Mouse (Mus musculus) layer of hippocampus, adult 9-11 months (tissue): Measurements from ENCODE around the gene Supt6.

Experiments used
- DNase-seq: peaks from one replicate; pipeline ENCODE4 v3.0.0; 2022

The Supt6 gene

DNA sequence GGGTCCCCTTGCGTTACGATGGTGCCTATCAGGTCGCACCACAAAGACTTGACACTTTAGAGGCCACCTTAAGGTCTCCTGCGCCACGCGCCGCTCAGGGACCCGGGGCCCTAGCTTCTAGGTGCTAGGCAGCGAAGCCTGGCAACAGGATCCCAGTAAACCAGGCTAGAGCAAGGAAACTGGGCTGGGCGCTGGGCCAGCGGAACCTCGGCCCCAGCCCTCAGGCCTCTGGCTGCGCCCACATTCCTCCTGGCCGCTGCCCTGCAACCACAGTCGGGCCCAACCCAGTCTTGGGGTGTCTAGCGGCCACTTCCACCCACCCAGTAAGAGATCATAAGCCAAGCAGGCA is 80.1 kb downstream of the Supt6 start:
- DNase-seq: no peak

DNA sequence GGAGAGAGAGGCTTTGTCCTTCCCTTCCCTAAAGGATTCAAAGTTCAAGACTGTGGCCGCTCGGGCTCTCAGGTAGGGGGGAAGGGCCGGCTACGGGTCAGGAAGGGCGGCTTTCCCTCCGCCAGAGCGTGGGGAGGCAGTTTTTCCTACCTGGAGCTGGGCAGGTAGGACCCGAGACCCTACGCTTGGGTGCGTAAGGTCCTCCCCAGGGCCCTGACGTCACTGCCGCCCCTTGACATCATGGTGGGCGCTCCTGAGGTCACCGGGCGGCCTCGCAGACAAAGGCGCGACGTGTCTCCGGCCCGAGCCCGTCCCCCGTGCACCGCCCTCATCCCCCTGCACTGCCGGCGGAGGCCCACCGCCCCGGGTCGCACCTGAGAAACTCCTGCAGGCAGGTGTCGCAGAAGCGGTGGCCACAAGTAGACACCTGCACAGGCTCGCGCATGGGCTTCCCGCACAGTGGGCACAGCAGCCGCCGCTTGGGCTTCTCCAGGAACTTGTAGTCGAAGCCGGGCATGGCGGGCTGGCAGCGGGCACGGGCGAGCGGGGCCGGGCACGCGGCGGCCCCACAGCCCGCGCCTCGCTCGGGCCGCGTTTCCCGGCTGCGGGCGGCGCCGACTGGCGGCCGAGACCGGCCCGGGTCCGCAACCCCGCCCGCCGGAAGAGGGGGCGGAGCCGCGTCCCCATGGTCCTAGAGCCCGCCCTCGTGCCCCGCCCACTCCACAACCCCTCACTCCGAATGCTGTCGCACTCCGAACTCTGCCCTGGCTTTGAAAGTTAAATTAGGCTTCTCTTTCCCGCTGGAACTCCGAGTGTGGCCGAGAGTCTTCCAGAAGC is 80.6 kb downstream of the Supt6 start, which contains the start of gene Traf4:
Traf4 (minus strand) TSS at position 666 of the 837 bp plus-strand sequence.
- DNase-seq: no peak

DNA sequence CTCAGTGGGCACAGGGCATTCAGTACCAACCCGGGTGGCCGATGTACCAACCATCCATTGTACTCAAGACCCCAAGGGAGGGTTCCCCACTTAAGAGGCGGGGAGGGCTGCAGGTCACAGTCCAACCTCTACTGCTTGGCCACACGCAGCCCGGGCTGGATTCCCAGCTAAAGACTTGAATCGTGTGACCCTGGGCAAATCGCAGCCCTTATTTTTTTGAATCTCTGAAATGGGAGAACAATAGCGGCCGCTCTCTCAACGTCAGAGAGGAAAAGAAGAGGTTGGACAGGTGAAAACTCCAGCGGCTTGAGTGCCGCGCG is 81.2 kb downstream of the Supt6 start:
- no peak for DNase-seq

DNA sequence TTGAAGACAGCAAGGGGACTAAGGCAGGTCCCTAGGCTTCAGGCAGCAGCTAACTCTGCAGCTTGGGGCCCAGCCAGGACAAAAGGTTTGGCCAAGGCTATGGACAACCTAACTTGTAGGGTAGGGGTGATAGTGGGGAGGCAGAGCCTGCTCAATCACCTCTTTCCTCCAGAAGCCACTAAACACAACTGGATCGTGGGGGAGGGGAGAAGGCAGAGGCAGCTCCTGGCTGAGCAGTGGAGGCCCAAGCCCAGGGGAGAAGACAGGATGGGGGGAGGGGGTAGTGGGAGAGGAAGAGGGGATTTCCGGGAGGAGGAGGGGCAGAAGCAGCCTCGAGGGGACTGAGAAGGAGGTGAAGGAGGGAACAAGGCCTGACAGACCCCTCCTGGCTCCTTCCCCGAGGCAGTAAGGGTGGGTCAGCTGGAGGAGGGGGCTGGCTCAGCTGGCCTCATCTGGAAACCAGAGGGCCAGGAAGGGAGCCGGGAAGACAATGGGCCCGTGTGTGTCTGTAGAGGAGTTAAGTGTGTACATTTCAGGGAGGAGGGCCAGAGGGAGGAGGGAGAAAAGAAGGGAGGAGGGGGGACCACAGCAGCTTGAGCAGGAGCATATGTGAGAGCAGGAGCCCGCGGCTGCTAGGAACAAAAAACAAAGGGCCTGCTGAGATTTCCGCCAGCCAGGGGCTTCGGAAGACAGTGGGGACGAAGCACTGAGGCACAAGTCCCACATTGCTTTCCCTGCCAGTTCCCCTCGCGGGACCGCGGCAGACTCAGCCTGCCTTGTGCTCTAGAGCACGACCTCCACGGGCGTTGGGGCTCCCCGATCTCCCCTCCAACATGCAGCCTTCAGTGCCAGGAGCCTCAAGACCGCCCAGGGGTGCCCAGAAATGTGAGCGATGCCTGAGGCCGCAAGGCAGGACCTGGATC is 81.8 kb downstream of the Supt6 start:
- no peak for DNase-seq

DNA sequence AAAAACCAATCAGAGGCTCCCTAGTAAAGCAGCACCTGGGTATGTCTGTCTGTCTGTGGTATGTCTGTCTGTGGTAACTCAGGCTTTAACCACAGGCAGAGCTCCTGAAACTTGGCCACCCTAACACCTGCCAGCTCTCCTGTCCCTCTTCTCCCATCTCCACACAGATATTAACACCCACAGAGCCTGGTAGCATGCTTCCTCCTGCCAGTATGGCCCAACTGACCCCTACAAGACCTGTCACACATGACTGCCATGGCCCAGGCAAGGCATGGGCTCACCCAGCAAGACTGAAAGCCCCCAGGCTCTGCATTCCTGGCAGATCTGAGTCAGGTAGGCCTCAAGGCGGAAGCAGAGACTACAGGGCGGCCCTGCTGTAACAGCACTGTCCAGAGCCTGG is 82.7 kb downstream of the Supt6 start:
- no peak for DNase-seq

DNA sequence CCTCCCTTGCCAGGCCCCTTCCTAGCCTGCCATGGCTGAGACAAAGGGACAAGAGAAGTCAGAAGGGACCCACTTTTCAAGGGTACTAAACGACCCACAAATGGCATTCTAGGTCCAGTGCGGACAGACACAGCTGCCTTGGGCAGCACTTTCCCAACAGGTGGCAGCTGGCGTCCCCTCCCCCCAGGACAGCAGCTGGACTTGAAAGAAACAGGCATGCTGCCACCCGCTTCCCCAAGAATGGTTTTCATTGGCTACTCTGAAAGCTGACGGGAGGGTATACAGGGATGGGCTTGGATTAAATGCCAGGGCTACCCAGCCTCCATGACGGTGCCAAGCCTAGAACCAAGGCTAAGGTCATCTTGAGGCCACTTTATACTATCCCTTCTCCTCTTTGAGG is 83.3 kb downstream of the Supt6 start:
- DNase-seq: no peak

DNA sequence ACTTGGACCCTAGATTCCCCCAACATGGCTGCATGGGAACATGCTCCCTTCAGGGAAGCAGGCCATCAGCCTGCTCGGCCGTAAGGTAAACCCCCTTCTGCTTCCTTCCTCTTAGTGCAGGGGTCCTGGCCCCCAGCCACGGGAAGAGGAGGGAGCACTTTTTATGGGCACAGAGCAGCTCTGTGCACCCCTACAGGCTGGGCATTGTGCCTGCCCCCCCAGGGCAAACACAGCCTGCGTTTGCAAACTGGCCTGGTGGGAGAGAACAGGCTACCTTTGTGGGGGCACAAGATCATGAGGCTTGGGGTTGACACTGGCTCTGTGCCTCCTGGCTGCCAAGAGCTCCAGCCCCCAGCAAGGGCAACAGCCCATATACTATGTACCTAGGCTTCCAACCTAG is 83.8 kb downstream of the Supt6 start:
- DNase-seq: no peak

DNA sequence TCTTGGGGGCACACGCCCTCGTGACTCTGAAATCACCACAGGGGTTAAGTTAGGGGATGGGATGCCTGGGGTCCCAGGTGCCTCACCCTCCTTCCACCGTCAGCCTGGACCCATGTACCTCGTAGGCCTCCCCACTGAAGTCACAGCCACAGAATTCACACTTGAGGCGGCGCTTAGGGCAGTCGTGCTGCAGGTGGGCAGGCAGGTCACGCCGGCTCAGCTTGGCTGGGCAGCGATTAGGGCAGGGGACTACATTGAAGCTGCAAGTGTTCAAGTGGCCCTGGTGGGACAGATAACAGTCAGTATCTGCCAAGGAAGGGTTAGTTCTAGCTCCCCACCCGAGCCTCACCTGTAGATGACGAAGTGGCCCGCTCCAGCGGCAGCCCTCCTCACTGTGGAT is 84.6 kb downstream of the Supt6 start:
- no peak for DNase-seq

DNA sequence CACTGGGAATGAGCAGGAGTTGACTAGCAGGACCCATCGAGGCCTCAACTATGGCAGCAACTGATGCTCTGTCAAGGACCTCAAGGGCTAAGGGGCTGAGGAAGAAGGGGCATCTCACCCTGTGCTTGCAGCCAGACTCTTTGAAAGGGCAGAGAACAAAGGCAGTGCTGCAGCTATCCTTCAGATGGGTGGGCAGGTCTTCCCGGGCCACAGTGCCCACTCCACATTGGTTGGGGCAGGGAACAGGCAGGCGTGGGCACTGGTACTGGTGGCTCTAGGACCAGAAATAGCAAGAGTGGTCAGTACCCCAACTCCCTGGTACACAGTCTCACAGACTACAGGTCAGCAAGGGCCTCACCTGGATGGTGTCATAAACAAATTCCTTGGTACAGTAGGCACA is 85.1 kb downstream of the Supt6 start:
- DNase-seq: no peak

DNA sequence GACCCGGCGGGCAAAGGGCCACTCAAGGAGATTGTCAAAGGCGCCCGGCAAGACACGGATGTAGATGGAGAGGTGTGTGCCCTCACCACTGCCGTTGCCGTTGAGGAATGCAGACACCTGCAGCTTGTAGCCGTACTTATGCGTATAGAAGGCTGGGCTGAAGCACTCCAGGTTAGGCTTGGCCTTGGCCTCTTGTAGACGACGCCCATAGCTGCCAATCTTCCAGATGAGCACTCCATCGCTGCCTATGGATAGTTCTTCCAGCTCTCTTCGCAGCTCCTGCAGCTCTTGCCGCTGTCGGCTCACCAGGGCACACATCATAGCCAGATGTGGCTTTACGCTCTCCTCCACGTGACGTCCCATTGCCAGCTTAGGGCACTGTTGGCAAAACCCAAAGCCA is 85.6 kb downstream of the Supt6 start:
- no peak for DNase-seq

DNA sequence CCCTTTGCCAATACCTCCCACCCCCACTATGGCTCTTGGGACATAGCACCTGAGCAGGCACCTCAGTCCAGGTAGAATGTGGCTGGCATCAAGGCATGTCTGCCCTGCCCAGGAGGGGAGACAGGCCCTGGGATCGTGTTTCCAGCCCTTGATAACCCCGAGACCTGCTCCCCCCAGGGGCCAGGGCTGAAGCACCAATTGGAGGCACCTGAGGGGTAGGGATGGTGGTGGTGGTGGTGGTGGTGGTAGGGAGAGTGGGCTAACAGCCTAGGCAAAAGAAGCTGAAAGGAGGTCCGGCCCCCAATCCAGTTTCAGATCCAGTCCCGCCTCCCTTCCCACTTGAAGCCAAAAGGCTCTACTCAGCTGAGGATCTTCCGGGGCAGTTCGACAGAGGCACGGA is 86.2 kb downstream of the Supt6 start:
- no peak for DNase-seq

DNA sequence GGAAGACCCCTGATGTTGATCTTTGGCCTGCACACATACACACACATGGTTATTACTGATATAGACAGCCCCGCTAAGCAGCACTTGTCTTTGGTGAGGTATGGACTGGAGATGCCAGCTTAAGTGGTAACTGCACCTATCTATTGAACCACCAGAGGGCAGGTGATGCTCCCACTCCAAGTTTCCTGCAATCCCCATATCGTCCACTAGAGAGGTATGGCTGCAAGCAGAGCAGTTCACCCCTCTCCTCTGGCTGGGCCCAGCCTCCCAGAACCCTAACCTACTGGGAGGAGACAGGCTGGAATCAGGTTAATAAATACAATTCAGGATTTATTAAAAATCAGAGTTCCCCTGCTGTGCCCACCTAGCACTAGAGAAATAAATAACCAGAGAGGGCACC is 86.7 kb downstream of the Supt6 start:
- peak; percentile 81 for DNase-seq
